Mouse (Mus musculus) embryonic facial prominence, embryonic 10.5 days (tissue): Measurements from ENCODE around the gene Apbb1ip. TPM values are rescaled to one million over a fixed set of nuclear protein-coding genes. Genes with fewer than 3 reads are reported as not detected.
"Not testable (repeated sequence)": the region's sequence is repeated elsewhere in the genome, so short reads cannot be mapped to it uniquely, and the experiment has no call there.

Source experiments
- DNase-seq: peaks from one replicate; pipeline ENCODE4 v3.0.0-alpha.2; 2017; ENCODE audit warnings: low spot score
- H3K27ac ChIP-seq: fragments of 300-500 bp; sonication (generic); replicated peaks from 2 replicates; pipeline ENCODE4 v1.5.1; 2016; ENCODE audit warnings: mild to moderate bottlenecking
- H3K27me3 ChIP-seq: fragments of 300-500 bp; sonication (generic); replicated peaks from 2 replicates; pipeline ENCODE4 v1.6.1; 2016; ENCODE audit warnings: low read depth, mild to moderate bottlenecking; ENCODE audit not compliant: poor library complexity, severe bottlenecking
- H3K36me3 ChIP-seq: fragments of 300-500 bp; sonication (generic); replicated peaks from 2 replicates; pipeline ENCODE4 v1.6.1; 2016; ENCODE audit warnings: mild to moderate bottlenecking, moderate library complexity
- H3K4me1 ChIP-seq: fragments of 300-500 bp; sonication (generic); 2 replicates; pipeline ENCODE4 v1.6.1; 2016
- H3K4me3 ChIP-seq: fragments of 300-500 bp; sonication (generic); 2 replicates; pipeline ENCODE4 v1.5.1; 2016; ENCODE audit warnings: mild to moderate bottlenecking, moderate library complexity
- H3K9me3 ChIP-seq: fragments of 300-500 bp; sonication (generic); 2 replicates; pipeline ENCODE4 v1.6.1; 2016; ENCODE audit warnings: mild to moderate bottlenecking
- WGBS: fragments of 180-500 bp; shearing (Covaris S2); methylation state at CpG from one replicate; pipeline ENCODE4 v1.1.7; 2016; 5-methylcytosine and 5-hydroxymethylcytosine counted together
- polyA plus RNA-seq: library from polyadenylated mRNA; unstranded; fragments of >200 nt; fragmentation: Nextera tagmentation; extraction: Ambion mirVana; gene quantifications from 2 replicates; pipeline ENCODE4 v1.2.1, GENCODE M21; 2016

Gene Apbb1ip
- polyA plus RNA-seq, 1 experiment from 2014 or later, result 1.6 TPM

DNA sequence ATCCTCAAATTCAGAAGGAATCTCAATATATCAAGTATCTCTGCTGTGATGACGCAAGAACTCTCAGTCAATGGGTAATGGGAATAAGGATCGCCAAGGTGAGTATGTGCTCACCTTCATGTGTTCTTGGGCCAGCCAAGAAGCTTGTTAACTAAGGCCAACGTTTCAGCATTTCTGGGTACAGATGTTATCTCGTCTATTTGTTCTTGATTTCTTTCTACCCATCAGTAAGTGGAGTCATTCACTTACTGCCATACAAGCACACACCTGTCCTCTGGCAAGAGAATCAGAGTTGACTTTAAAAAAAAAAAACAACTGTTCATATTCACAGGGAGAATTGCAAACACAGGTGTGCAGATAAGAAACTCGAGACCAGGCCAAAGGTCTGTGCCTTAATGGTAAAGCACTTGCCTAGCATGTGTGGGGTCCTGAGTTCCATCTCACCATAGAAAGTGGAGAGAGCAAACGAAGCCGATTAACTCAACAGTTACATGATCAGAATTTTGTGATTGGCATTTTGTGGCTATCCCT lies 93.1 kb downstream of the Apbb1ip start:
- no peaks in the 10 kb centered on the region for H3K27me3 ChIP-seq
- H3K9me3 ChIP-seq, result no peaks in the 10 kb centered on the region
- no peak overlapping the region for H3K4me3 ChIP-seq
- H3K27ac ChIP-seq, result no peak overlapping the region
- no peak for DNase-seq
- WGBS, result 80% methylated on average over 7 of the region's 7 CpGs
- H3K36me3 ChIP-seq, result no peaks in the 10 kb centered on the region
- H3K4me1 ChIP-seq, result no peaks in the 10 kb centered on the region

DNA sequence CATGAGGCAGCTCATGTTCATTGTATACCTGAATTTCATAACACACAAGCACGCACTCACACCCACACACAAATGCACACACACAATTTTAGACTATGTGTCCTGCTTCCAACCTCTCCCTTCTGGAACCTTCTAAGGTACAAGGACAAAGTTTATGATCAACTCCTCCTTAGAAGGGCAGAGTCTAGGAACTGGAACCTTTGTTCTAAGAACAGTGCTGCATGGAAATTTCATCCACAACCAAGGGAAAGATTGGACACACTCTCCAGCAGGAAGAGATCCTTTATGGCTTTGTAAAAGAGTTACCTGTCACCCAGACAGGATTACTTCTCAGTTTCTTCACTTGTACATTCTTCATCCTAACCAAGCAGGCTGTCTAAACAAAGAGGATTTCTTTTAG lies 99.3 kb downstream of the Apbb1ip start:
- no peak overlapping the region for H3K4me3 ChIP-seq
- H3K9me3 ChIP-seq, result no peaks in the 10 kb centered on the region
- H3K27me3 ChIP-seq, result no peaks in the 10 kb centered on the region
- no peak for DNase-seq
- H3K4me1 ChIP-seq, result no peaks in the 10 kb centered on the region
- no peaks in the 10 kb centered on the region for H3K36me3 ChIP-seq
- 89% methylated on average over 1 of the region's 1 CpGs for WGBS
- H3K27ac ChIP-seq, result no peak overlapping the region

DNA sequence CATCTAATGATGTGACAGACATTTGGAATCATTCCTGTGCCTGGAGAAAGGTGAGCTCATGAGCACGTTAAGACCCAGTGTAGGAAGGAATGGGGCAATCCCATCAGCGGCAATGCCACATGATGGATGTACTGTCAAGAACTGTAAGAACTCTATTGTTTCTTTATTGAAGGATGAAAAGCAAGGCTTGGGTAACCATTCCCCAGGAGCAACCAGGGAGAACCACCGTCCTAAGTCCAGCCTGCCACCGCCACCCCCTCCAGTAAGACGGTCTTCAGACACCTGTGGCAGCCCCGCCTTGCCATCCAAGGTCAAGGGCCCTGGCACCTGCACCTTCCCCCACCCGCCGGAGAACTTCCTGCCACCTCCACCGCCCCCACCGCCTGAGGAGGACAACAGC lies 100.7 kb downstream of the Apbb1ip start:
- no peak overlapping the region for H3K4me3 ChIP-seq
- no peaks in the 10 kb centered on the region for H3K36me3 ChIP-seq
- H3K27ac ChIP-seq, result no peak overlapping the region
- no peaks in the 10 kb centered on the region for H3K9me3 ChIP-seq
- WGBS, result 59% methylated on average over 10 of the region's 10 CpGs
- H3K4me1 ChIP-seq, result no peaks in the 10 kb centered on the region
- DNase-seq, result no peak
- no peaks in the 10 kb centered on the region for H3K27me3 ChIP-seq

DNA sequence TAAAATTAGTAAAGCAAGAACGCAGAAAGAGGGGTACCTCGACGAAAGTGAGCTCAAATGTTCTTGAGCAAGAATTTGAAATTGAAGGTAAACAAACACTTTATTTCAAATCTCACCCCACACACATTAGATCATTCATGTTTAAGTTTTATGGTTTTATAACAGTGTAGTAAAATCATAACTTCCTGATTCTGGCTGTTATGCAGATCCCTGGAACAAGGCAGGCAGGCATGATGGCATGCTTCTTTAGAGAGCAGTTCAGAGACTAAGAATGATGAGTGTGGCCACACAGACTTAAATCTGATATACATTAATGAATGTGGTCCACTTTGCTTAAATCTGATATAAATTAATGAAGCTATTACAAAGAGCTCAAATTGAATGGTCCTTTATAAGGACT lies 102.7 kb downstream of the Apbb1ip start:
- DNase-seq, result no peak
- H3K36me3 ChIP-seq, result no peaks in the 10 kb centered on the region
- WGBS, result 93% methylated on average over 3 of the region's 3 CpGs
- H3K4me3 ChIP-seq, result no peak overlapping the region
- H3K27ac ChIP-seq, result no peak overlapping the region
- H3K27me3 ChIP-seq, result no peaks in the 10 kb centered on the region
- H3K4me1 ChIP-seq, result no peaks in the 10 kb centered on the region
- H3K9me3 ChIP-seq, result no peaks in the 10 kb centered on the region

DNA sequence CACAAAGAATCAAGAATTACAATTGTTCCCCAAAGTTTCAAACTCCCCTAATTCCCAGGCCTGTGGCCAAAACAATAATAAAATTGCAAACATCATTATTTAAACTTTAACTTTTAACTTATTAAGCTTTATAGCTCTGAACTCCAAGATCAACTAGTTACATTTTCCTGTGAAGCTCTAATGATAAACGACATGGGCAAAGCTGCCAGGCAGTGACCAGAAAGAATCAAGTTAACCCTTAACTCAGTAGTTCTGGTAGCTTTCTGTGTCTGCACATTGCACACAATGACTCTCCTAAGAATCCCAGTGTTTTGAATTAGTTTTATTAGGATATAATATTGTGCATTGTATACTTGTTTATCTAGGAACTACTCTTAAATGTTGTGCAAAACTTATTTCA lies 104.9 kb downstream of the Apbb1ip start:
- Histone ChIP-seq H3K36me3 (no peaks in the 10 kb centered on the region), H3K9me3 (no peaks in the 10 kb centered on the region), H3K4me1 (no peaks in the 10 kb centered on the region), H3K27me3 (no peaks in the 10 kb centered on the region), H3K4me3 (no peak overlapping the region), H3K27ac (no peak overlapping the region)
- DNase-seq, result no peak
- WGBS, result 74% methylated on average over 1 of the region's 1 CpGs

DNA sequence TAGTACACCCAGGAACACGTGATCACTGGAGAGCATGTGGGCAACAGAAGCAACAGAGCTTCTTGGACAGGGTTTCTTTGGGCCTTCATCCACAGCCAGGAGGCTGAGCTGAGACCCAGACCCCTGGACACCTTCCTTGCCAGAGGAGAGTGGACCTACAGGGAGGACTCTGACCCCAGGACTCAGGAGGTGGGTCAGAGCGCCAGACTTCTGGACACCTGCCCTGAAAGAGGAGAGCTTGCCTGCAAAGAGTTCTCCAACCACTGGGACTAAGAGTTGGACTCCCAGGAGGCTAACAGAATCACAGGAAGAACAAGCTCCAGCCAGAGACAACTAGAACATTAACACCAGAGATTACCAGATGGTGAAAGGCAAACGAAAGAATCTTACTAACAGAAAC lies 106.8 kb downstream of the Apbb1ip start:
- H3K4me1 ChIP-seq, H3K4me3 ChIP-seq, H3K36me3 ChIP-seq, H3K27me3 ChIP-seq, H3K9me3 ChIP-seq, H3K27ac ChIP-seq, DNase-seq: not testable (repeated sequence)
- WGBS, result 84% methylated on average over 3 of the region's 3 CpGs

DNA sequence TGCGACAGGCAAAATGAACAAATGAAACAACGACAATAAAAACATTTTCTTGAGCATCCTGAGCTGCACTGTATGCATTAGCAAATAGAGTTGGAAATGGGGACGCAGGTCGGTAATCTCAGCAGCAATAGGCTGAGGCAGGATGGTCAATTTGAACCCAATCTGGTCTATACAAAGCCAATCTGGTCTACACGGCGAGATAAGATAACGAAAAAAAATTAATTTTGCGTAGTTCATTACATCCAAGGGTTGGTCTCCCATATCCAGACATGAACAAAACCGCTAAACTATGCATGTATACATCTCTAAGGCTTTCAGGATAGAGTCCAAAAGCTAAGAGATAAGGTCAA lies 121.0 kb downstream of the Apbb1ip start:
- WGBS, result 27% methylated on average over 9 of the region's 9 CpGs
- Histone ChIP-seq H3K27me3 (no peaks in the 10 kb centered on the region), H3K9me3 (no peaks in the 10 kb centered on the region), H3K27ac (peak overlapping the region; percentile 89), H3K36me3 (no peaks in the 10 kb centered on the region), H3K4me3 (peak overlapping the region; percentile 90), H3K4me1 (peaks cover 12% of the 10 kb centered on the region)
- DNase-seq, result no peak

DNA sequence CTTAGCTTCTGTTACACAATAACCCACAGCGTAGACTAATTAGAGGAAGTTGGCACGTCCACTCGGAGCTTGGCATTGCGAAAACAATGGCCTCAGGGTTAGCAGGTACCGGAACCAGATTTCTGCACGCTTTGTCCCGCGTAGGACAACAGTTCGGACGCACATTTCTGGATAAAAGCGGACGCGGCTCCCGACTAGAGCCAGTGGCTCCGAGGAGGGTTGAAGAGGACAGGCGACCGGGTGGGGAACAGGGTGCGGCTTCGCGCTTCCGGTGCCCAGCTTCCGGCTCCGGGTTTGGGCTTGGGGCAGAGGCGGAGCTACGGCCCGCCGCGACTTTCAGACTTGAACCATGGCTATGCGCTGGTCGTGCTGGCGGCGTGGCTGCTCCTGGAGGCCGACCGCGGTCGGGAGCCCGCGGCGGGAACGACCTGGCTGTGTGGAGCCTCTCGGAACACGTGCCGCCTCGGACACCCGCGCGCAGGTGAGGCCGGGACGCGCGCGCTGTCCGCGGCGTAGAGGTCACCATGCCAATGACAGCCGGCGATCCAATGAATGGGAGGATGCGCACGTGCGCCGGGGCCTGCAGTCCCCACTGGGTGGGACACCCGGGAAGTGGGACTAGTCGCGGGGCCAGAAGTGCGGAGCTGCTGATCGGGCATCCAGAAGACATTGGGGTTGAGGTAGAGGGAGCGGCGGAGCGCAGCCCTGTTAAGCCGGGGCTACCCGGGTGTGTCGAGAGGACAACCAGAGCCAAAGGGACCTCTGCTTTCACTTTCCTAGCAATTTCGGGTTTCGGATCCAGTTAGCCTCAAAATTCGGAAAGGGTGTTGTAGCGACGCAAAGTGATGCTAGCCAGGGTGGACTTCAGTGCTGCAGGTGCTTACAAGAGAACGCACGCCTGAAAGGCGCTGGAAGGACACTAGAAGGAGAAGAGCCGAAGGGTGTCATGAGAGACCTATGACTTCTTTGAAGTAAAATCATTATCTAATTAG lies 121.7 kb downstream of the Apbb1ip start, which contains the start of gene Pdss1:
TSS of gene Pdss1 (plus strand) at position 241 of the 992 bp plus-strand sequence.
- Histone ChIP-seq H3K27me3 (no peaks in the 10 kb centered on the region), H3K27ac (peak within 1 kb of the TSS; percentile 89), H3K9me3 (no peaks in the 10 kb centered on the region), H3K36me3 (no peaks in the 10 kb centered on the region), H3K4me1 (peaks cover 12% of the 10 kb centered on the region), H3K4me3 (peak within 1 kb of the TSS; percentile 90)
- under 1% methylated on average over 81 of the region's 81 CpGs for WGBS
- DNase-seq, result peak; percentile 92

DNA sequence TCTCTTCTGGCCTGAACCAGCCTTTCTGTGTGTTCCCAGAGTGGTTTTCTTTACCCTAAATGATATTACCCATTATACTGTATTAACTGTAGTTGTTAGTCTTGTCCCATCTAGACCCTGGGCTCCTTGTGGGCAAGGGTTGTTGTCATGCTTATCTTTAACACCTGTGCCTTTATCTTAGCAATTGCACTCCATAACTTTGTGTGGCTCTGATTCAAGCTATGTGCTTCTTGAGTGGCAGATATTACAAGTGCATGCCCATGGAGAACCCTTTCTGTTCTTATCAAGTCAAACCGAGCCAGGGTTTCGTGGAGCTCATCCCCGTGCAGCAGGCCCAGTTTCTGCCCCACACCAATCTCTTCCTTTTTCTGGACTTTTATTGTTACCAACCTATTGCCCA lies 130.1 kb downstream of the Apbb1ip start:
- Histone ChIP-seq H3K36me3 (peaks cover 57% of the 10 kb centered on the region), H3K4me3 (no peak overlapping the region), H3K4me1 (no peaks in the 10 kb centered on the region), H3K27ac (no peak overlapping the region), H3K27me3 (no peaks in the 10 kb centered on the region), H3K9me3 (no peaks in the 10 kb centered on the region)
- WGBS, result 94% methylated on average over 3 of the region's 3 CpGs
- no peak for DNase-seq

DNA sequence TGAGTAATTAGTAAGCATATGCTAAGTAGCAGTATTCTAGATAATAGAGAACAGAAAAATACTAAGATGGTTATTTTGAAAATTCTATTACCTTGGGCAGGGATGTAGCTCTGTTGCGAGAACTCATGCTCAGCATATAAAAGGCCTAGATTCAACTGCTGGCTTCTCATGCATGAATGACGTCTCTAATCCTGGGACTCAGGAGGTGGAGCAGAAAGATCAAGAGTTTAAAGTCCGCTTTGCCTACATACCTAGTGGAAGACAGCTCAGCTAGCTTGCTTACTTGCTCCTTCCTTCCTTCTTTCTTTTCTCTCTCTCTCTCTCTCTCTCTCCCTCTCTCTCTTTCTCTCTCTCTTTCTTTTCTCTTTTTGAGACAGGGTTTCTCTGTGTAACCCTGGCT lies 140.5 kb downstream of the Apbb1ip start:
- DNase-seq, result no peak
- 80% methylated on average over 3 of the region's 3 CpGs for WGBS
- no peaks in the 10 kb centered on the region for H3K9me3 ChIP-seq
- no peaks in the 10 kb centered on the region for H3K4me1 ChIP-seq
- H3K36me3 ChIP-seq, result peaks cover 67% of the 10 kb centered on the region
- H3K27ac ChIP-seq, result no peak overlapping the region
- H3K27me3 ChIP-seq, result no peaks in the 10 kb centered on the region
- H3K4me3 ChIP-seq, result no peak overlapping the region

DNA sequence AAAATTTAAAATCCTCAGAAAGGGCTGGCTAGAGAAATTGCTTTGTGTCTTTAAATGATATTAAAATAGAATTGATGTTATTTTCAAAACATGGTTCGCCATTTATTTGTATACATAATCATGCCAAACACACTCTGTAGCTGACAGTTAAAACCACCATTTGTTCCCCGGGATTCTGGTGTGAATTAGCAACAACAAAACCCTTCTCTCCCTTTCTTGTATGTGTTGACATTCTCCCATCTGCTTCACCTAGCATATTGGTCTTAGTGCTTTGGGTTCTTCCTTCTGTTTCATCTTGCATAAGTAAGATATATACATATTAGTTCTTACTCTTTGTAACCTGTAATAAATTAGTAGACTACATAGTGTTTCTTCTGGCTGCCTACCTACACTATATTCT lies 144.8 kb downstream of the Apbb1ip start:
- H3K27me3 ChIP-seq, result no peaks in the 10 kb centered on the region
- WGBS, result 89% methylated on average over 2 of the region's 2 CpGs
- no peak overlapping the region for H3K27ac ChIP-seq
- H3K4me1 ChIP-seq, result no peaks in the 10 kb centered on the region
- no peak for DNase-seq
- no peak overlapping the region for H3K4me3 ChIP-seq
- H3K9me3 ChIP-seq, result no peaks in the 10 kb centered on the region
- H3K36me3 ChIP-seq, result peaks cover 71% of the 10 kb centered on the region
